8 mouse cellular contexts compared by ENCODE assay signal in the genomic region with DNA sequence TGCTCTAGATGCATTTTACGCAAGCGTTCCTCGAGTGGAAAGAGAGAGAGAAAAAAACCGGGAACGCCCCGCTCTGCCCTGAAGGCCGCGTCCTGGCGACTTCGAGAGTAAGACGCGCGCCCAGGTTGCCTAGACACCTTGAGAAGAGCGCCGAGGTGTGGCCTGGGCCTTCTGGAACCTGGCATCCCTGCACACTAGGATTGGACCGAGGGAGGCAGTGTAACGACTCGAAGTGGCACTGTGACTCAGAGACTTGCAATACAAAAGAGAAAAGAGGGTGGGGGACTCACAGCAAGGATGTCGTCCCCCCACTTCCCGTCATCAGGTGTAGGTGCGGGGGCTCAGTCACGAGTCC. TPM values are rescaled to one million over a fixed set of nuclear protein-coding genes. Genes with fewer than 3 reads are reported as not detected.
A peak's percentile ranks its signal among the peaks of the same experiment; 100 is the strongest.
DNase-seq lines count a peak whose midpoint lies in the region; ATAC-seq lines count a peak whose summit lies in the region.

No protein-coding gene starts in this region.

- 3% methylated on average over 22 of the region's 22 CpGs for WGBS in embryonic facial prominence, embryonic 10.5 days
- WGBS in intestine, embryonic 15.5 days: 6% methylated on average over 22 of the region's 22 CpGs
- 4% methylated on average over 22 of the region's 22 CpGs for WGBS in midbrain, embryonic 10.5 days

- no peak overlapping the region for H3K27ac ChIP-seq in embryonic facial prominence, embryonic 10.5 days (replicated peaks)
- peak overlapping the region; percentile 83 for H3K27ac ChIP-seq in intestine, embryonic 15.5 days
- H3K27ac ChIP-seq in midbrain, embryonic 10.5 days (replicated peaks): no peak overlapping the region

- peak overlapping the region; percentile 100 for H3K4me2 ChIP-seq in intestine, embryonic 15.5 days (replicated peaks)

- peaks cover 76% of the 10 kb centered on the region for H3K27me3 ChIP-seq in erythroblast, embryonic 14.5 days (ENCODE audit: control insufficient read depth)
- H3K27me3 ChIP-seq in embryonic facial prominence, embryonic 10.5 days (replicated peaks; ENCODE audit: low read depth, poor library complexity, severe bottlenecking): peaks cover 97% of the 10 kb centered on the region
- peaks cover 16% of the 10 kb centered on the region for H3K27me3 ChIP-seq in intestine, embryonic 15.5 days (replicated peaks)
- H3K27me3 ChIP-seq in midbrain, embryonic 10.5 days (ENCODE audit: low read depth, poor library complexity, severe bottlenecking): peaks cover 96% of the 10 kb centered on the region

- no peak for ATAC-seq in erythroblast, adult 5-6 weeks (replicated peaks; ENCODE audit: low FRiP score, poor library complexity, severe bottlenecking)
- ATAC-seq in intestine, embryonic 15.5 days: peak; percentile 15

- no peaks in the 10 kb centered on the region; the same call in 1 of the 2 replicates for H3K9me3 ChIP-seq in erythroblast, embryonic 14.5 days (ENCODE audit: control insufficient read depth, low read length)
- H3K9me3 ChIP-seq in embryonic facial prominence, embryonic 10.5 days: no peaks in the 10 kb centered on the region
- no peaks in the 10 kb centered on the region for H3K9me3 ChIP-seq in intestine, embryonic 15.5 days
- H3K9me3 ChIP-seq in midbrain, embryonic 10.5 days (replicated peaks): no peaks in the 10 kb centered on the region

- peak overlapping the region; percentile 77 for H3K4me3 ChIP-seq in erythroblast, embryonic 14.5 days (replicated peaks)
- peak overlapping the region; percentile 50 for H3K4me3 ChIP-seq in embryonic facial prominence, embryonic 10.5 days
- peak overlapping the region; percentile 74 for H3K4me3 ChIP-seq in intestine, embryonic 15.5 days (replicated peaks)
- peak overlapping the region; percentile 68 for H3K4me3 ChIP-seq in midbrain, embryonic 10.5 days

- H3K36me3 ChIP-seq in erythroblast, embryonic 14.5 days (ENCODE audit: control insufficient read depth): no peaks in the 10 kb centered on the region
- no peaks in the 10 kb centered on the region for H3K36me3 ChIP-seq in embryonic facial prominence, embryonic 10.5 days (replicated peaks)
- H3K36me3 ChIP-seq in intestine, embryonic 15.5 days: no peaks in the 10 kb centered on the region
- H3K36me3 ChIP-seq in midbrain, embryonic 10.5 days: no peaks in the 10 kb centered on the region

- peaks cover 41% of the 10 kb centered on the region for H3K4me1 ChIP-seq in erythroblast, embryonic 14.5 days (ENCODE audit: control insufficient read depth)
- peaks cover 46% of the 10 kb centered on the region for H3K4me1 ChIP-seq in embryonic facial prominence, embryonic 10.5 days
- peaks cover 24% of the 10 kb centered on the region for H3K4me1 ChIP-seq in intestine, embryonic 15.5 days (replicated peaks)
- peaks cover 48% of the 10 kb centered on the region for H3K4me1 ChIP-seq in midbrain, embryonic 10.5 days

- peak; percentile 28 for DNase-seq in embryonic facial prominence, embryonic 10.5 days (ENCODE audit: low spot score)
- DNase-seq in midbrain, embryonic 10.5 days (ENCODE audit: low spot score): peak; percentile 25
- DNase-seq in urinary bladder, postnatal 14 days (ENCODE audit: low spot score): no peak
- no peak for DNase-seq in layer of hippocampus, adult 11-12 months (ENCODE audit: low spot score)
- no peak for DNase-seq in right cerebral cortex, postnatal 25 days

- 0 out of 2 replicates have a peak overlapping the region, but pooled peaks have one; percentile 64 for H3K9ac ChIP-seq in intestine, embryonic 15.5 days

RNA-seq across cellular contexts. Expression of a gene that starts 1.6 kb away (rescaled TPM):
- polyA plus RNA-seq in erythroblast, embryonic 14.5 days (2012): 0.05 and 0.06 TPM in 2 replicates
- not detected in 2 replicates for total RNA-seq in erythroblast, adult 5-6 weeks (2015; ENCODE audit: low replicate concordance)
- not detected in 2 replicates for total RNA-seq in erythroblast, adult 5-6 weeks (2017; ENCODE audit: low replicate concordance)
- 0.79 and 0.89 TPM in 2 replicates for polyA plus RNA-seq in embryonic facial prominence, embryonic 10.5 days (2016; fragmentation: Nextera tagmentation; extraction: Ambion mirVana)
- polyA plus RNA-seq in intestine, embryonic 15.5 days (2015; fragmentation: Nextera tagmentation; extraction: Ambion mirVana): 9.5 and 9.7 TPM in 2 replicates
- polyA plus RNA-seq in midbrain, embryonic 10.5 days (2016; fragmentation: Nextera tagmentation; extraction: Ambion mirVana): 0.73 and 1.4 TPM in 2 replicates

RNA-seq across cellular contexts. Expression of a gene that starts 16.4 kb away (rescaled TPM):
- not detected in 2 replicates for polyA plus RNA-seq in erythroblast, embryonic 14.5 days (2012)
- total RNA-seq in erythroblast, adult 5-6 weeks (2015; ENCODE audit: low replicate concordance): not detected in 2 replicates
- total RNA-seq in erythroblast, adult 5-6 weeks (2017; ENCODE audit: low replicate concordance): not detected in 2 replicates
- polyA plus RNA-seq in embryonic facial prominence, embryonic 10.5 days (2016; fragmentation: Nextera tagmentation; extraction: Ambion mirVana): not detected in 2 replicates
- 0.87 and 1.4 TPM in 2 replicates for polyA plus RNA-seq in intestine, embryonic 15.5 days (2015; fragmentation: Nextera tagmentation; extraction: Ambion mirVana)
- 0.11 TPM in 1 of 2 replicates, not detected in the other for polyA plus RNA-seq in midbrain, embryonic 10.5 days (2016; fragmentation: Nextera tagmentation; extraction: Ambion mirVana)

RNA-seq across cellular contexts. Expression of a gene that starts 43.6 kb away (rescaled TPM):
- 0.74 and 0.80 TPM in 2 replicates for polyA plus RNA-seq in erythroblast, embryonic 14.5 days (2012)
- total RNA-seq in erythroblast, adult 5-6 weeks (2015; ENCODE audit: low replicate concordance): 1.3 and 2.7 TPM in 2 replicates
- total RNA-seq in erythroblast, adult 5-6 weeks (2017; ENCODE audit: low replicate concordance): 0.51 and 0.84 TPM in 2 replicates
- polyA plus RNA-seq in embryonic facial prominence, embryonic 10.5 days (2016; fragmentation: Nextera tagmentation; extraction: Ambion mirVana): 40.6 and 41.1 TPM in 2 replicates
- polyA plus RNA-seq in intestine, embryonic 15.5 days (2015; fragmentation: Nextera tagmentation; extraction: Ambion mirVana): 24.2 and 24.8 TPM in 2 replicates
- 39.8 and 41.0 TPM in 2 replicates for polyA plus RNA-seq in midbrain, embryonic 10.5 days (2016; fragmentation: Nextera tagmentation; extraction: Ambion mirVana)

RNA-seq across cellular contexts. Expression of a gene that starts 53.7 kb away (rescaled TPM):
- polyA plus RNA-seq in erythroblast, embryonic 14.5 days (2012): 0.01 TPM in 1 of 2 replicates, not detected in the other
- not detected in 2 replicates for total RNA-seq in erythroblast, adult 5-6 weeks (2015; ENCODE audit: low replicate concordance)
- not detected in 2 replicates for total RNA-seq in erythroblast, adult 5-6 weeks (2017; ENCODE audit: low replicate concordance)
- polyA plus RNA-seq in embryonic facial prominence, embryonic 10.5 days (2016; fragmentation: Nextera tagmentation; extraction: Ambion mirVana): 19.3 and 22.5 TPM in 2 replicates
- 14.7 and 15.5 TPM in 2 replicates for polyA plus RNA-seq in intestine, embryonic 15.5 days (2015; fragmentation: Nextera tagmentation; extraction: Ambion mirVana)
- polyA plus RNA-seq in midbrain, embryonic 10.5 days (2016; fragmentation: Nextera tagmentation; extraction: Ambion mirVana): 27.6 and 27.9 TPM in 2 replicates

Comparison
In these comparisons a context has a peak if more than half of its experiments do, and no peak if none do; other contexts are left out.
1. DNase-seq: peak in embryonic facial prominence, embryonic 10.5 days (single experiment) and midbrain, embryonic 10.5 days (single experiment); none in urinary bladder, postnatal 14 days (single experiment), layer of hippocampus, adult 11-12 months (single experiment) and right cerebral cortex, postnatal 25 days (single experiment).
2. RNA of a gene that starts 43.6 kb away (polyA plus RNA-seq): 39.8 to 41.0 TPM in midbrain, embryonic 10.5 days, 40.6 to 41.1 TPM in embryonic facial prominence, embryonic 10.5 days and 24.2 to 24.8 TPM in intestine, embryonic 15.5 days; 0.74 to 0.80 TPM in erythroblast, embryonic 14.5 days; every median in the first group is over 10 times any median in the second.
3. Peak in every context shown above with its lines, with median percentiles within 50 percentile points of each other: H3K4me3 ChIP-seq.